Mouse (Mus musculus) lung, postnatal 36 days (tissue): ENCODE results near the gene Slc27a1.

Experiments
- DNase-seq: peaks from one replicate; pipeline ENCODE4 v3.0.0; 2022; ENCODE audit warnings: mixed read lengths

Slc27a1 gene

GRCm38 (mm10) chr8:71588762-71589161 is 20.1 kb downstream of the Slc27a1 start:
- DNase-seq, result no peak

GRCm38 (mm10) chr8:71591017-71591416 is 22.3 kb downstream of the Slc27a1 start:
- no peak for DNase-seq

- DNase-seq, result peak; percentile 96
These were observed 23.0 kb downstream of the Slc27a1 start, which contains the start of gene Pgls for GRCm38 (mm10) chr8:71591471-71592373. Gene Pgls (plus strand): TSS chr8:71592176.

GRCm38 (mm10) chr8:71592374-71593170 is 23.9 kb downstream of the Slc27a1 start:
- peak; percentile 77 for DNase-seq

- DNase-seq, result no peak
These were observed 25.1 kb downstream of the Slc27a1 start for GRCm38 (mm10) chr8:71593556-71594323.

- DNase-seq, result no peak
These were observed 25.6 kb downstream of the Slc27a1 start for GRCm38 (mm10) chr8:71594324-71594722.

- DNase-seq, result peak; percentile 93
These were observed 27.2 kb downstream of the Slc27a1 start for GRCm38 (mm10) chr8:71595862-71596261.

GRCm38 (mm10) chr8:71596384-71596783 is 27.7 kb downstream of the Slc27a1 start:
- DNase-seq, result no peak

- DNase-seq, result peak; percentile 47
These were observed 28.1 kb downstream of the Slc27a1 start for GRCm38 (mm10) chr8:71596798-71597197.

GRCm38 (mm10) chr8:71597451-71597850 is 28.8 kb downstream of the Slc27a1 start, which contains the start of gene Fam129c:
Gene Fam129c (plus strand): TSS chr8:71597648.
- DNase-seq, result no peak

- no peak for DNase-seq
These were observed 29.7 kb downstream of the Slc27a1 start for GRCm38 (mm10) chr8:71598375-71598774.

GRCm38 (mm10) chr8:71598841-71599240 is 30.2 kb downstream of the Slc27a1 start:
- DNase-seq, result no peak

GRCm38 (mm10) chr8:71601939-71602665 is 33.4 kb downstream of the Slc27a1 start:
- no peak for DNase-seq

- DNase-seq, result peak; percentile 92
These were observed 34.1 kb downstream of the Slc27a1 start for GRCm38 (mm10) chr8:71602666-71603334.

GRCm38 (mm10) chr8:71604021-71604420 is 35.3 kb downstream of the Slc27a1 start:
- no peak for DNase-seq

- DNase-seq, result peak; percentile 100
These were observed 42.4 kb downstream of the Slc27a1 start, which contains the start of gene Colgalt1 for GRCm38 (mm10) chr8:71610822-71611651. Gene Colgalt1 (plus strand): TSS chr8:71610998.

- DNase-seq, result no peak
These were observed 43.5 kb downstream of the Slc27a1 start for GRCm38 (mm10) chr8:71612141-71612540.

GRCm38 (mm10) chr8:71613418-71613817 is 44.7 kb downstream of the Slc27a1 start:
- DNase-seq, result peak; percentile 67

GRCm38 (mm10) chr8:71619786-71620185 is 51.1 kb downstream of the Slc27a1 start:
- no peak for DNase-seq

GRCm38 (mm10) chr8:71625088-71625487 is 56.4 kb downstream of the Slc27a1 start:
- peak; percentile 51 for DNase-seq
